Mouse (Mus musculus) NIH3T3 (cell line): ENCODE results near the gene Tnfrsf18.

Source experiments
- DNase-seq: peaks from one replicate; pipeline ENCODE4 v3.0.0-alpha.2; 2012; ENCODE audit warnings: low read depth

The Tnfrsf18 gene

DNA sequence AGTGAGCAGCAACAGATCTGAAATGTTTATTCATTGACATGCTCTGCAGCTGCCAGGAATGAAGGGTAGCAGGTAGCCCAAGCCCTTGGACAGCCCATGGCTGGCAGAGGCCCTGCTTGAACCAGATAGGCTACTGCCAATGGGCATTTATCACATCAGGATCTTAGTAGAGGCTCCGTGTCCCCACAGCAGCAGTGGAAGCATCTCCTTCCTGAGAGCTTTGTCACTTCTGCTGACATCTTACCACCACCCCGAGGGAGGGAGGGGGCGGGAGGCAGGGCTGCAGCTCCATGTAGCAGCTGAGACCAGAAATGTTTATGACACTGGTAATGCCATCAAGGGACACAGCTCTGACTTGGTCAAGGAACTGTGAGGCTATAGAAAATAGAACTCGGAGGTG, 6.9 kb downstream of the Tnfrsf18 start:
- DNase-seq: no peak

DNA sequence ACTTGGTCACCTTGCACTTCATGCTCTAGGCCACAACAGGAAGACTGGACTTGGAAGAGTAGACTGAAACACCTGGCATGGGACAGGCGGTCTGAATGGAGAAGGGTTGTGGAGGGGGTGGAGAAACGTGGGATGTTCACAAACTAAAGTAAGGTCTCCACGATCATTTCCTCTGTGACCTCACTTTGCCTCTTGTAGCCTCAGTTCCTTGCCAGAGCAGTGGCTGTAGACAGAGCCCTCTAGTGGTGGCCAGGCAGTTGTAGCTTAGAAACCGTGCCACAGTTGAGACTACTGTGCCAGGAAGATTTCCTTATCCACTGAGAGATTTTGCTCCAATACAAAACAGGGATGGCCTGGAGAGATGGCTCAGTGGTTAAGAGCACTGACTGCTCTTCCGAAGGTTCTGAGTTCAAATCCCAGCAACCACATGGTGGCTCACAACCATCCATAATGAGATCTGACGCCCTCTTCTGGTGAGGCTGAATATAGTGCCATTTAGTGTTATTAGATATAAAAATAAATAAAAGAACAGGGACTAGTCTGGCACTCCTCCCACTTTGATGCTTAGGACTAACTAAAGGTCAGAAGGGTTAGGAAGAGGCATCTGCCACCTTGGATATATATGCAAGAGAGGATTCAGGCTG, 7.6 kb downstream of the Tnfrsf18 start:
- DNase-seq: peak; percentile 62

DNA sequence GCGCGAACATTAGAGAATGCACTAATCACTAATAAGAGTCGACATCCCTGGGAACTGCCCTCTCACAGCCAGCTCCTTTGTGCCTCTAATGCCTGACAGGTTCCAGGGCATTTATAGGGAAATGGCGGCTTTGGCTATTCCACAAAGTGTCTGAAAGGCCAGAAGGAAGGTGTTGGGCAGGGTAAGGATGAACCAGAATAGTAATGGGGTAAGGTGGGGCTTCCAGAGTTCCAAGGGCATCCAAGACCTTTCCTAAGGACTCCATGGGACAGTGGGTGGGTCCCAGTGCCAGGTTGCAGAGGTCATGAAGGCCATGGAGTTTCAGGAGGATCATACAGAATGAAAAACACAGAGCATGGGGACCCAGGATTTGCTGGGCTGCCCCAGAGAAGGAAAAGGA, 8.3 kb downstream of the Tnfrsf18 start:
- no peak for DNase-seq

DNA sequence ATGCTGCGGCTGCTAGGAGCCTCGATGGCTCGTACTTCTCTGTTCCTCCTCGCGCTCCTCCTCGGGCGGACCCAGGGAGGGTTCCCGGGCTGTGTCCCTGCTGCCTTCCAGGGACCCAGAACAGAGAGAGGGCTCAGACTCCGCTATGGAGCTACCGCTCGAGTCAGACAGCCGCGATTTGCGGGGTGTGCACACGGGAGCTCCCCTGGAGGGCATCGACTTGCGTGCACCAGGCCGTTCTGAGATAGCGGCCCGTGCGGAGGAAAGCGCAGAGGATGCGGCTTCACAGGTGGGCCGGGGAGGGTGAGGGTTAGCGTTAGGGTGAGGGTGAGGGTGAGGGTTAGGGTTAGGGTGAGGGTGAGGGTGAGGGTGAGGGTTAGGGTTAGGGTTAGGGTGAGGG, 8.9 kb downstream of the Tnfrsf18 start:
- DNase-seq: no peak

DNA sequence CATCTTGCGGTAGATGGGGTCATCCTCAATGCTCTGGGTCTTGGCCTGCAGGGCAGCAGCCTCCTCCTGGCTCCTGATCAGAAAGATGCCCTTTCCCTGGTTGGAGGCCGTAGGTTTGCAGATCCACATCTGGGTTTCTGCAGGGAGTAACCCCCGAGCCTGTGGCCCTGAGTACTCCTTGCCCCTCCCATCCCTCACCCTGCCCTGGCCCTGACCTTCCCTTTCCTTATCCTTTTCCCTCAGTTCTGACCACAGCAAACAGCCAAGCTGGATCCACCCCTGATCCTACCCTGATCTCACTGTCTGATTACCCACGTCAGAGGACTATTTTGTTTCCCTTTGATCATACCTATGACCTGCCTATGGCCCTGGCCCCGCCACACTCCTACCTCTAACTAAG, 18.8 kb downstream of the Tnfrsf18 start:
- no peak for DNase-seq

DNA sequence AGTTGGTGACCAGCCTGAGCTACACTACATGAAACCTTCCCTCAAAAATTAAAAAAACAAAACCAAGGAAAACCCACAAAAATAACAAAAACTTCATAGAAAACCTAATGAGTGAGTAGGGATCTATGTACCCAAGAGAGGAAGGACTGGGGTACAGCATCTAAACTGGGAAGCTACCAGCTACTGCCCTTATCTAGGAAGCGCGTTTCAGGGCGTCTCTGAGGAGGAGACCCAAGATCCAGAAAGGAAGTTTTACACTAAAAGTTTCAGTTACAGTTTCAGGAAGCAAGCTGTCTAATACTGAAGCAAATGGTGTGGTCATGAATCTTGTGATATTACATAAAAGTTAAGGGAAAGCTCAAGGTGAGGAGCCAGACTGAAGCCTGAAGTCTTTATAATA, 23.8 kb downstream of the Tnfrsf18 start:
- no peak for DNase-seq

DNA sequence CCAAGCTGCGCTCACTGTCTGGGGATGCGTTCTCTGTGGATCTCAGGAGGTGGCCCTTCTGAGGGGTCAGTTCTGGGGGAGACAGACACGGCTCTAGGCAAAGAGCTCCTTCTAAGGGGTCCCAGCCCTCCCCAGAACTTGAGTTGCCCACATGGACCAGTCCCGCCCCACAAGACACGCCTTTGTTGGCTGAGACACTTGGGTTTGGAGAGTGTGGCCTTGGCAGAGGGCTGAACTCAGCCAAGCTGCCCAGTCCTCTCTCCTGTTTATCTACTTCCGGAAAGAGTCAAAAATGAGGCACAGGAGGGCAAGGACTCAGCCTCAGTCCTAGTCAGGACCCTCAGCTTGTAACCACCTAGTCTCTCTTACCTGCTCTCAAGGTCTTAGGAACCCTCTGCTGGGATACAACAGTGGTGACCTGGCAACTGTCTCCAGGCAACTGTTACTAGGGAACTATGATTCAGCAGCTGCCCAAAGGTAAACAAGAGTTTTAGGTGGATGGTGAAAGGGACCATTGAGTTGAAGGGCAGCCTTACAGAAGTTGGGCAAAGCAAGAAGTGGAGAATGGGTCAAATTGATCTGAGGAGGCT, 24.5 kb downstream of the Tnfrsf18 start:
- DNase-seq: peak; percentile 29

DNA sequence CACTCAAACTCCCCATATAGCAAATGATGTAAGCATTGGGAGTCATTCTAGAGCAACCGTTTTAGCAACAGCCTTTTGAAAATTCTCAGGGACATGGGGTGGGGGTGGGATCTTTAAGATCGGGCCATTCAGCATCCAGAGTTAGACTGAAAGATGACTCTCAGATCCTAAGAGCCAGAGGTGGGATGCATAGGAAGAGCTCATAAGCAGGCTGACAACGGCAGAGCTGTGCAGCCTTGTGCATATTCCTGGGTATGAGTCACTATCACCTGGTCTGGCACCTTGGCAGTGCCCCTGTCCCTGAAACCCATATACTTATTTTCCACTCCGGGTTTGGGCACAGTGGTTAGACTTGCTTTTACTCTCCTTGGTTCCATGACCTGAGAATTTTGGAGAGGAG, 27.1 kb downstream of the Tnfrsf18 start:
- DNase-seq: no peak

DNA sequence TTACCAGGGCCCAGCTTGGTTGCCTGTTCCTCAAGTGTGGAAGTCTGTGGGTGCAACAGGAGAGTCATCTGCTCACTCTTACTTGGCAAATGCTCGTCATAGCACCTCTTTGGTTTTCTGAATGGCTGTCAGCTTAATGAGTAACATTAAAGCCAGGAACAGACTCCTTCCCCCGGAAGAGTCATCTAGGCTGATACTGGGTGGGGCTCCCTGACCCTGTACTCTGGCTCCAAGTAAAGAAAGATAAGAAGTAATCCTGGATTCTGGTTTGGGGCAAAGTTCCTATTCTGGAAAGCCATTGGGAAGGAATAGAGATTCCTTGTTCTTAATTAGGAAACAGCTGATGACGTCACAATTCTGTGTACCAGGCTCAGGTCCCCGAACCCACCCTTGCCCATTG, 28.2 kb downstream of the Tnfrsf18 start:
- no peak for DNase-seq

DNA sequence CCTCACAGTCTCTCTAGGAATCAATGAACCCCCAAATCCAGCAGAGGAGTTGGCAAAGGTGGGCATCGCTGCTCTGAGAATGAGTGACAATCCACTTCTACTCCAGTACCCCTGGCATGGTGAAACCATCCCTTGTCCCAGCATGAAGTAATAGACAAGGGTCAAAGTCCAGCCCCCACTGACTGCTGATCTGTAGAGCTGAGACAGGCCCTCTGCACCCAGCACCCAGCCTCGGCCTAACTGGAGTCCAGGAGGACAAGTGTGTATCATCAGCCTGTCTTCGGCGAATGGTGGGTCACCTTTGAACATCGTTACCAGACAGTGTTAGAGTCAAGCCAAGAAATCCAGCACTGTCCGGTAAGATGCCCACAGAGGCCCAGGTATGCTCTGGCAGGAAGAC, 28.6 kb downstream of the Tnfrsf18 start:
- DNase-seq: no peak

DNA sequence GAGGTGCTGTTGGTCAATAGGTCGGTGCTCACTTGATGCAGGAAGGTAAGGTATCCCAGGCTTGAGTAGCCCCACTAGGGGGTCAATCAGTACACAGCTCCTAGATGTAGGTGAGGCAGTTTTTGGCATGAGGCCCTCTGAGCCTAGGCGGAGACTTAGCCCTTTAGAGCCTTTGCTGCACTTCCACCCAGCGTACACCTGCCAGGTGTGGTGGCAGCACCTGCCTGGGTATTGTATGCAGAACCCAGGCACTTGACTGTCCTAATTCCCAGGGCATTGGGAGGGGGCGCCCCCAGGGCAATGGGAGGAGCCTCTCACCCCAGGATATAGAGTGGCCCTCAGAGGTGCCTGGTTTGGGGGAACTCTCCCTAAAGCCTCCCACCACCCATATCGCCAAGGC, 29.2 kb downstream of the Tnfrsf18 start:
- no peak for DNase-seq

DNA sequence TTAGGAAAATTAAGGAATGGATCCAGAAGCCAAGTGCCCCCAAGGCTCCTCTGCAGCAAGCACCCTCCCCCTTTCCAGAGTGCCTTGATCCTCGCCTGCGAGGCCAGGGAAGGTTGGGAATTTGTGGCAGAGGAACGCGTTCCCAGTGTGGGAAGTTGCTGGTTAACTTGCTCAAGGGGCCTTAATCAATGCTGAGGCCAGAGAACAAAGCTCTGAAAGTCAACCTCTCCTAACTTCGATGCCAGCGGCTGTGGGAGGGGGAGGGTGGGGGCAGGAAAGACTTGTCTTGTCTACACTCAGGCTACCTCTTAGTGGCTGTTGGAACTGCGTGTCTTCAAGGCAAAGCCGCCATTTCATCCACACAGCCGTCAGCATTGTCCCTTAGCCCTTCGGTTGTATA, 31.7 kb downstream of the Tnfrsf18 start:
- no peak for DNase-seq

DNA sequence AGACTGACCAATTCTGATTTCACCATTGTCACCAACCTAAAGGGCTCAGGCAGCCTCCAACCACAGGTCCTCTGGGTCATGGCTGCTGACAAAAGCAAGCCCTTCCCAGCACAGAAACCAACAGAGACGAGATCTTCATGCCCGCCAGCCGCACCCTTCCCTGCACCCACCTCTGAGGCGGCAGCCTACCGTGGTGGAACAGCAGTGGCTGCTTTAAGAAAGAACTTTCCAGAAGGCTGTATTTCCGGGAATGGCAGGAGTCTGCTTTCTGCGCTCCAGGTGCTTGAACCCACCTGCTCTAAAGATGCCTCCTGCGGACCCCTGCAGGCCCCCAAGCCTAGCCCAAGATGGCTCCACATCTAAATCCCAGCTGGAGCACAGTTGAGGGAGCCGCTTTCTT, 32.9 kb downstream of the Tnfrsf18 start:
- no peak for DNase-seq

DNA sequence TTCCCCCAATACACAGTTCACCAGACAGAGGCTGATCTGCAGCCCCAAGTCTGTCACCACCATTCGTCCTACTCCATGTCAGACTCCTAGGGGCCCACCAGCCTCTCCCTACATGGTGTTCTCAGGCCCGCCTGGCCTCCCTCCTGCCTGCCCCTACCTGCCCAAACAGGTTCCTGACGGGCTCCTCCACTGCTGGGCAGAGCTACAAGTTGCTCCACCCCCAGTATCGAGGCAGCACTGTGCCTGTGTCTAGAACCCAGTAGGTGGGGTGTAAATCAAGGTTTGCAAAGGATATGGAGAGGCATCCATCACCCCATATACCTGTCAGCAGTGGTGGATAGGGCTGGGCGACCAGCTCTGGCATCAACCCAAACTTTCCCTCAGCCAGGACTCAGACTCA, 33.3 kb downstream of the Tnfrsf18 start, which contains the start of gene Ttll10:
TSS of gene Ttll10 (minus strand) at position 154 of the 400 bp plus-strand sequence.
- no peak for DNase-seq

DNA sequence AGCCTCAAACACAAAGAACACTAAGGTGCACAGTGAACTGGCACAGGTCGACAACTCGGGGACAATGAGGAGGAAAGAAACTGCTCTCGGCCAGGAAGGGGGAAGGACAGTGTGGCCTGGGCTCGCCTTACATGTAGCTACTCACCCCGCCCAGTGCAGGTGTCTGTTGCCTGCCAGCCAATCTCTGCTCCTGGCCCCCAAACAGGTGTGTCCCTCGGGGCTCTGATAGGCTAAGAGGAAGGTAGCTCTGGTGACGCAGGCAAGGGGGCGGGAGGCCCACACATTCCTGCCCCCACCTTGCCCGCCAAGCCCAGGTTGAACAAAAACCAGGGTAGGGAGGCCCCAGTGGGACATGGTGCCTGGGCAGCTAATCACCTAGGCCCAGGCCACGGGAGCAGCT, 33.7 kb downstream of the Tnfrsf18 start:
- DNase-seq: no peak

DNA sequence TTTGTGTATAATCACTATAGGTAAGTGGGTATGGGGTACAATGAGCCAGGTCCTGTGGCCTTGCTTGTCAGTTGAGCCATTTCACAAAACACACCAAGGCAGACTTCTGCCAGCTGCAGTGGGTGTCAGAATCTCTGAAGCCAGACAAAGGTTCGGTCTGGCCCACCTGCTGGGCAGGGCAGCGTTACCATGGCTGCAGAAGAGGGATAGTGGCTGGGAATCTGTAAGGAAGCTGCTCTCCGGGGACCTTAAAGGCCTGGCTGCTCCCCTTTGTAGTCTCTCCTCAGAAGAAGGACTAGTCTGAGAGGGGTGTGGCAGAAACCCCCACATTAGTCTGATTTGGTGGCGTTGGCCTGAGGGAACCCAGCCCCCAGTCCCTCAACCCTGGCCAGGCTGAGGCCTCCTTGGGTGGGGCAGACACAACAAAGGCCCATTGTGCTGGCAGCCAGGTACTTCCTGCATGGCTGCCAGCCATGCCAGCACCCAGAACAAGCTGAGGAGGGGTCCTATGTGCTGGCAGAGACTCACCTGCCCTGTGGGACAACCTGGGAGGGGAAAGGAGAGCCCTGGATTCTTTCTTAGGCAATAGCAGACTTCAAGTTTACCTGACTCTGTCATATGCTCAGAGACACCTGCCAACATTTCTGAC, 38.0 kb downstream of the Tnfrsf18 start:
- DNase-seq: no peak

DNA sequence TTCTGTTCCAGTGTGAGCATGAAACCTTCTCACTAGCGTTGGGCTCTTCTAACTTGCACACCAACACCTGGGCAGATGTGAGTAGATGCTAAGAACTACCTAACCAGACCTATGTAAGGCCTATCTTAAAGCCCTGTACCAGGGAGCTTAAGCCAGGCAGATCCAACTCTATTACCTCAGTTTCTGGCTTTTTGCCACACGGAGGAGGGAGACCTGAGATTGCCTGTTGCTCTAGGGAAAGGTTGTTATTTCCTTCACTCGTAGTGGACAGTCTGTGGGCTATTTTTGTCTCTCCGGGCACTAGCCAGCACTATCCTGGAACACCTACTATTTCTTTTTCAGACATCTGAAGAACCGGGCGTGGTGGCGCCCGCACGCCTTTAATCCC, 38.5 kb downstream of the Tnfrsf18 start:
- no peak for DNase-seq

DNA sequence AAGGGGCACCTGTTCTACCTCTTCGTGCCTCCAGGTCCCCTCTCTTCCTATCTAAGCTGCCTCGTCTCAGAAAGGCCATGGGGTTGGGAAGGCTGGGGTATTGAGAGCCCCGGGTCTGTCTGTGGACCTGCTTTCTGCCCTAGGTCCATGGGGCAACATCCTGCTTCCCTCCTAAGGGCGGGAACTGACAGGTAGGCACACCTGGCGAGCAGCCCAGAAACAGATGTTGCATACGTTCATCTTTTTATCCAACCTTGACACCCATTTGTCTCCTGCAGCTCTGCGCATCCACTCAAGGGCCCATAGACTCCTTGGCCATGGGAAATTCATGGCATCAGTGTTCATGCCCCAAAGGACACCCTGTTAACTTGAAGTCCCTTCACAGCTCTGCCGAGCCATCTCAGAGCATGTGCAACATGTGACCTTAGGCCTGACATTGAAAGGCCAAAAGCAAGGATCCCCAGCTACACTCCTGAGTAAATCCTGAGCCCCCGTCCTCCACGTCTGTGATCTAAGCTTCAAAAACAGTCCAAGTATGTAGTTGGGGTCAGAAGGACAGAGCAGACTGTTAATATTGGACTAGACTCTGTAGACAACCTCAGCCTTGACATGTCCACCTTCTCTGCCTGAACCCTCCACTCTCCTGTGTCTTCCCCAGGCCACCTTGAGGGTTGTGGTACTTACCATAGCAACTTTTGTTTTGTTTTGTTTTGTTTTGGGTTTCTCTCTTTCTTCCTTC, 39.4 kb downstream of the Tnfrsf18 start:
- DNase-seq: no peak

DNA sequence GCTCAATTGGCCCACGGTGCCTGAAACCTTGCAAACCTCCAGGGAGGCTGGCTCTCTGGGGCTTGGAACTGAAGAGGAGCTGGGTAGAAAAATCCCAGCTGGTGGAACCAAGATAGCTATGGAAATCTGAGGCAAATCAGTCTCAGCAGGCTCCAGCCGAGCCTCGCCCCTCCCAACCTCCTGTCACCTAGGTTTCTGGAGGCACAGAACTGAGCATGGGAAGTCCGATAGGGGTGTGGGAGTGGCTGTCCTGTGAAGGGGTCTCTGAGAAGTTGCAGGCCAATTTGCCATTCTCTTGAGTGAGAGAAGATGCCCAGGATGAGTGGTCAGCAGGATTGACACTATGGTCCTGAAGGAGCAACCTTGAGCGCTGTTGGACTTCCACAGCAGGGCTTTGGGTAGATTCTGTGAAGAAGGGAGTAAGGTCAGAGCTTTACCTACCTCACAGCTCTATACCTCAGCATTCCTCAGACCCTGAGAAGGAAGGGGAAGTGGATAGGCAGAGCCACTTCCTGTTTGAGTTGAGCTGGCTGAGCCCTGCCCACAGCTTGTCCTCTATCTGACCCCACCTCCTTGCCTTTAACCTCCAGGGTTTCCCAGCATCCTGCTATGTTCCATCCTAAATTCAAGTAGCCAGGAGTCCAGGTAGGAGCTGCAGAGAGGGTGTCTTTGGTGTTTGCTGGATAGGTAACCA, 41.4 kb downstream of the Tnfrsf18 start:
- DNase-seq: no peak

DNA sequence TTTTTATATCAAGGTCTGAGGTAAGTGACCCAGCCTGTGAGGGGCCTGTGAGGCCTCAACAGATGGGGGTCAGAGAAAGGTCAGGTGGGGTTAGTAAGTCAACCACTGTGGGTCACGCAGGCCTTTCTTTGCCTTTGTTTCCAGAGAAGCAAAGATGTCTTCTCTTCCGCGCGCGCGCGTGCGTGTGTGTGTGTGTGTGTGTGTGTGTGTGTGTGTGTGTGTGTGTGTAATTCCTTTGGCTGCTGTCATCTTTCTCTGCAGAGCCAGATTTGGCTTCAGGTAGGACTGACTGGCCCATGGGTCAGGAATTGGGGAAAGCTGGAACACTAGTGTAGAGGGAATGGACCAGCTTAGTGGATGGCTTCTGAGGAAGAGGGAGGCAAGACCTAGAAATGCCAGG, 43.7 kb downstream of the Tnfrsf18 start:
- DNase-seq: no peak

DNA sequence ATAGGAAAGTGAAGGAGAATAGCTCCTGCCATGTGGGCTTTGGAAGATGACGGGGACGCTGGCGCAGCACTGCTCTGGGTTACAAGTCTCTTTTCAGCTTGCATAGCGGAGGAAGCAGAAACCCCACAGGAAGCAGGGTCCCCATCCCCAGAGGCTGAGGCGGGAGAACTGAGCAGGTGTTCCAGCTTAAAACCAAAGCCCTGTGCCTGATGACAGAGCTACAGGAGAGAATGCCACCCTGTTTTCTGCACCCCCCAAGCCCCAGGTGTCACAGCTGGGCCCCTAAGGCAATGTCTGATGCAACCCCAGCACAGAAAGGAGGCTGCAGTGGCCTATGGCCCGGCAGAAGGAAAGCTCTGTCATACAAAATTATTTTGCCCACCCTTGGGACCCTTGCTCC, 44.3 kb downstream of the Tnfrsf18 start:
- DNase-seq: no peak

DNA sequence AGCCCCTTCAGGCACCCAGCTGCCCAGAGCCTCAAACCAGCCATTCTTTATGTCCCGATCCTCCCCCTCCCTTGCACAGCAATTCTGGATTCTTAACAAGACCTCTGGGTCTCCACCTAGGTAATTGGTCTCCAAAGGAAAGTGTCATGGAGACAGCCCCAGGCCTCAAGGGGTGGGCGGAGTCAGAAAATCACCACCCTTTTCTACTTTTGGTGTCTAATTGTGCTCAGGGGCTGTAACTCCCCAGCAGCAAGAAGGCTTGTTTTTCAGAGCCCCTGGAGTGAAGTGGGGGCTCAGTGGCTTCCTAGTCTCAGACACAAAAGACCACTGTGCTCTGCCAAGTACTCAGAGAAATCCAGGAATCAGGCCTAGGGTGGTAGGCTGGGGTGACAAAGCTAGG, 44.8 kb downstream of the Tnfrsf18 start:
- no peak for DNase-seq
